Mouse (Mus musculus): ENCODE measurements around the gene Ipmk. TPM values are rescaled to one million over a fixed set of nuclear protein-coding genes. Genes with fewer than 3 reads are reported as not detected.

Gene Ipmk
- 10 to 100 TPM; 15.0 to 16.7 TPM for total RNA-seq (2021)
- long read RNA-seq, experiment 1, full-length matches to known transcripts, result 15 of 18 reads
- long read RNA-seq, experiment 1, partial matches to known transcripts, result 0 of 18 reads
- long read RNA-seq, experiment 1, other reads (novel, unspliced or antisense), result 3 of 18 reads
- long read RNA-seq, experiment 2, result 0 reads

DNA sequence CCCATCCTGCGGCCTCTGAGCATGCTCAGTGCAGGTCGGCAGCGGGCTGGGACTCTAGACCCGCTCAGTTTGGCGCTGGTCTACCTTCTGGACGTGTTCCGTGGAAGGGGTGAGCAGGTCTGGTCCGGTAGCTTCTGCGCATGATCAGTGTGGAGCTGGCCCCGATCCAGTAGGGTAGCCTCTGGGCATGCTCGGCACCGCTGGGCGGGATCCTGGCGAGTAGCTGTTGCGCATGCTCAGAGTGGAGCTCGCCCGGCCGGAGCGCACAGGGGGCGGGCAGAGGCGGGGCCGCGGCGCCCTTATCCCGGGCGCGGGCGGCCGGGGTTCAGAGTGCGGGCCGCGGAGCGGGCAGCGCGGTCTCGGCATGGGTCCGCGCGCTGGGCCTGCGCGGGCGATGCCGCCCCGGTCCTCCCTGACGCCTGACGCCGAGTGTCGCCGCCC, at the start of gene Ipmk:
Gene Ipmk (plus strand): TSS at position 255 of the 441 bp plus-strand sequence.
- peak; percentile 99 to 100 for DNase-seq

DNA sequence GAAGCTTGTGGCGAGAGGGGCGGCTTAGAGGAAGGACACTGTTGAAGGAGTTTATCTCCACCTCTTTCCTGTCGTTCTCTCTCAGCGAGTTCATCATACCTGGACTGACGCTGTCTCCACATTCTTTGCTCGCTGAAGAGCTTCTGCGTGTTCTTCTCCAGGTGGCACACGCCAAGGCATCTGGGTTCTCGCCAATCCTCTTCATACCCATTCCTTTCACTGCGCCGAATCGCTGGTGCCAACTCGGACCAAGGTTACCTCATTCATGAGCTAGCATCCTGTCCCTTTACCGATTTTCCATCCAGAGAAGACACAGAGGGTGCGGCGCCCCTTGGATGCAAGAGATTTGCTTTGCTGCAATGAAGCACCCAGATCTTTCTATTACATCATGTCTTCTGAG, 47.4 kb upstream of the Ipmk start:
- no peak for DNase-seq

DNA sequence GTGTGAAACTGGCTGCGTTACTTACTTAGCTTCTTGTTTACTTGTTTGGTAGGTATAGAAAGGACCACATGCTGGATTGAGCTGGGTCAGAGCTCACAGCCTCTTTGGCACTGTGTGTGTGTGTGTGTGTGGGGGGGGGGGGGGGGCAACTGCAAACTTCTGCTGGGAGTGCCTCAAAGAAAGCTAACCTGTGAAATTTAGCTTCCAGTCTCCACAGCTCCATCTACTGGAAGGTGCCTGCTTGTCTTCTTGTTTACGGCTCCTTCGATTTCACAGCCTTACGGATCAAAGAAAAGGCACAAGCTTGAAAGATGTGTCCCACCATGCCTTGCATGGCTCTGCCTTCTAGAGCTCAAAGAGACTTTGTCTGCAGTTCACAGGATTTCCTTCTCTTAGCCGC, 45.1 kb upstream of the Ipmk start:
- DNase-seq, result peak in 1 of 2 experiments; percentile 23

DNA sequence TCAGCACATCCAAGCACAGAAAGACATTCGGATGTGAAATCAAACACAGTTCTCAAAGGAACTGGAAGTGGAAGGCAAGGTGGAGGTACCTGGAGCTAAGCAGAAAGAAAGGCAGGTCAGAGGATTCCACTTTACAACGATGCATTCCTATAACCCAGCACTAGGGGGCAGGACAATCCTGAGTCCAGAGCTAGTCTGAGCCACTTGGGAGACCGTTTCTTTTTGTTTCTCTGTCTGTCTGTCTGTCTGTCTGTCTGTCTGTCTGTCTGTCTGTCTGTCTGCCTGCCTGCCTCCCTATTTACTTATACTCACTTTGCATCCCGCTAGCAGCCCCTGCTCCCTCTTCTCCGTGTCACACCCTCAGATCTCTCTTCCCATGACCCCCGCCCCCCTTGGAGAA, 41.4 kb upstream of the Ipmk start:
- peak in 1 of 2 experiments; percentile 50 for DNase-seq

DNA sequence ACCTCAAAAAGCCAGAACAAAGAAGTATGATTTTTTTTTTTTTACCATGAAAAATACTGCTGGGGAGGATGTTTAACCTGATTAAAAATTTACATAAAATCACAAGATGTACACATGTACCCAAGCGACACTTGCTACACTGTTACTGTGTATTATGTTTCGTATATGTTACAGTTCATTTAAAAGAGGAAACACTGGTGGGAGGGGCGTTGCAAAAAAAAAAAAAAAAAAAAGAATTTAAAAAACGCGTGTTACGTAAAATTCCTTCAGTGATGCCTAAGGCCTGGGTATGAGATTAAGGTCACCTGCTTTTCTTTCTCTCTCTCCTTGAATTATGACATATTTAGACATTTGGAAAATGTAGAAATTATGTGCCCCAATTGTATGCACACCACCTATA, 40.8 kb upstream of the Ipmk start:
- DNase-seq, result no peak

DNA sequence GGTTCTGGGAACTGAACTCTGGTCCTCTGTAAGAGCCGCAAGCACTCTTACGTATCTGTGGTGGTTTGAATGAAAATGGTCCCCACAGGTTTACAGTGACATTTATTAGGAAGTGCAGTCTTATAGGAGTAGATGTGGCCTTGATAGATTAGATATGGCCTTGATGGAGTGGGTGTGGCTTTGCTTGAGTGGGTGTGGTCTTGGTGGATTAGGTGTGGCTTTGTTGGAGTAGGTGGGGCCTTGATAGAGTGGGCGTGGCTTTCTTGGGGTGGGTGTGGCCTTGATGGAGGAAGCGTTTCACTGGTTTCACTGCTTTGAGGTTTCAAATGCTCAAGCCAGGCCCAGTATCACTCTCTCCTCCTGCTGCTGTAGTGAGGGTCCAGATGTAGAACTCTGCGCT, 39.4 kb upstream of the Ipmk start:
- DNase-seq, result no peak

DNA sequence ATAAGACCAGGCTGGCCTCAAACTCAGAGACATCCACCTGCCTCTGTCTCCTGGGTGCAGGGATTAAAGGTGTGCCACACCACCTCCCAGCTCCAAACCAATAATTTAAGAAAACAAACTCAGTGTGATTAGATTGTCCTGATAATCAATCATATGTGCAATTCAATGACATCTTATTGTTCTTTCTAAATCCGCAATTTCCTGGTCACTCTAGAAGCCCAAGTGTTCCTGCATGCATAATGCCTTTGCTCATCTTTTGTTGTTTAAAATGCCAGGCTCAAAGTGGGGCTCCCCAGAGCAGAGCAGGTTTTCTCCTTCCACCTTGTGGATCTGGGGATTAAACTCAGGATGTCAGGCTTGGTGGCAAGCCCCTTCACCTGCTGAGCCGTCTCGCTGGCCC, 37.3 kb upstream of the Ipmk start:
- no peak for DNase-seq

DNA sequence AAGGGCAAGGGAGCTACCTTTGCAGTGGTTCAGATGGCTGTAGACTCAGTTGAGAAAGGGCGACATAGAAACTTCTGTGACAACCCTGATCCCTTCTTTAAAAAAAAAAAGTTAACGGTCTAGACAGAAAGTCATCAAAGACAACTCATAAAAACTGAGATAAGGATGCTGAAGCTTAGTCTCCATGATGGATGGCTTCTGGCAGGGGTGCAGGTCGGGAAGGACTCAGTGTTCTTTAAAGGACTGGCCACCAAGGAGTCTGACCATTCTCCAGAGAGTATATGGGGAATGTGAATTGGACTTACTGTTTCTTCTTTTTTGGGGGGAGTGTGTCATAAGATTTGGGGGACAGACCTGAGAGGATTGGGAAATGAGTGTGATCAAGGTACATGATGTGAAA, 33.0 kb upstream of the Ipmk start:
- no peak for DNase-seq

DNA sequence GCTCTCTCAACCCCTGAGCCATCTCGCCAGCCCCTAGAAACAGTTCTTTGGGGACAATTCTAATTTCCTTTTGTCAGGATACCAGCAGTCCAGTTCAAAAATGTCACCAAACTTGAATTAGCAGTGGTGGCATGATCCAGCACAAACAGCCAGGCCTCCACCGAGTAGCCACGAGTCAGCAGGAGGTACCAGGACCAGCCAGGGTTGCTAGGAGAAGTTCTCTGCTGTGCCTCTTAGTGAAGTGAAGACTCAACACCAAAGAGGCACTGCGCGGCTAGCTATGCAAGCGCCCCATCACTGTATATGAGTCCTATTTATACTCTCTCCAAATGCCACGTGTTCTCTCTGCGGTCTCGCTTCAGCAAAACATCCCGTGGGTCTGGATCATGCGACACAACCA, 31.5 kb upstream of the Ipmk start:
- no peak for DNase-seq

DNA sequence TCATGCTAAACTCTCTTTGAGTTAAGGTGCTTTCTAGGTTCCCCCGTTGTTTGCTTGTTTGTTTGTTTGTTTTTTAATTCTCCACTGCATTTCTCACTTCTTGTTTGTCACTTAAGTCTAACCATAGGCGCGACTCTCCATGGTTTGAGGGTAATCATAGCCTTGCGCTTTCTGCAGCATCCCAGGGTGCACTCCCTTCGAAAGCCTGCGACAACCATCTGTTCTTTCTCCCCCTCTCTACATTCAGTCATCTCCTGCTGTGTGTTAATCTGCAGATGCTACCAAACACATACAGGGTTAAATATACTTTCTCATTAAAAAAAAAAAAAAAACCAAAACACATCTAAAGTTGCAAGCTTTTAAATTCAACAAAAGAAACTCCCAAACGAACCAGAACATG, 31.1 kb upstream of the Ipmk start:
- DNase-seq, result no peak

DNA sequence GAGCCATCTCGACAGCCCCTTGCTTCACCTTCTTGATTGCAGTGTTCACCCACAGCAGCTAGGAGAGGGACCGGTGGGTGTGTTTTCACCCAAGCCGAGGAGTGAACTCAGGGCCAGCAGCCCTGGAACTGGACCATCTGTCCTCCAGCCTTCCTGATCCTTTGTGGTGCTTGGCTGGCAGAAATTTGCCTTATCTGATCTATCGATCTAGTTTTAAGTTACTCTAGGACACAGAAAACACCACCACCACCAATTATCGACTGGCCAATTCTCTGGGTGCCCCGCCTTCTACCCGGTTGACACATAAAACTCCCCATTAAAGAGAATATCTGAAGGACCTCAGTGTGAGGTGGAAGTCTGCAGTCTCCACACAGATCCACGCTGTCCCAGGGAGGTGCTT, 23.9 kb upstream of the Ipmk start:
- no peak for DNase-seq

DNA sequence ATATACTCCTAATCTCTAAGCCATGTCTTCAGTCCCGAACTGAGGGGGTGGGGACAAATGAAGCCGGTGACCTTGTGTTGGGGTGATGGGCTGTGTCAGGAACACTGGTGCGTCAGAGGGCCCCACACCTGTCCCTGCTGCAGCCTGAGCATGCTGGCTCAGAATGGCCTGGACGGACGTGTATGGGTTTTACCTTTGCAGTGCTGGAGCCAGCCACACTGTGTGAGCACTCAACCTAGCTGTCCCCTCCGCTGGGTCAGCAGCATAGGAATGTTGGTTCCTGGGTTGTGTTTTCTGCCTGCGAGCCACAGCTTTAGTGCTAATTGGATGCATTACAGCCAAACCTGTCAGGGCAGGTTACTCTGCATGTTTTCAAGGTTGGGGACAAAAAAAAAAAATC, 21.4 kb upstream of the Ipmk start:
- DNase-seq, result no peak

DNA sequence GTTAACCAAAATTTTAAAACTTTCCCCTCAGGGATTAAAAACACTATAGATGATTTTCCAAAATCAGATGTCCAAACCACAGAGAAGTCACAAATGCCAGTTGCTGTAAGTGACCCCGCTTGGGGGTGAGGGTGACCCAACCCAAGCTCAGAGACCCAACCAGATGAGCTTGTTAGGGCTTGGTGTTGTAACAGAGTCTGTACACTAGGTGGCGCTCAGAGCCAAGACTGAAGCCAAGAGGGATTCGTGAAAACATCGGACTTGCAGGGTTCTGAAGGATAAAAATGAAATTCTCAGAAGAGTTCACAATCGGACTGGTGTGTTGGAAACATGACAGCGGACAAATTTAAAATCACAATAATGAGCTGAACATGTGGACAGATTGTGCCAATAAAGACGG, 20.8 kb upstream of the Ipmk start:
- DNase-seq, result peak; percentile 61 to 89

DNA sequence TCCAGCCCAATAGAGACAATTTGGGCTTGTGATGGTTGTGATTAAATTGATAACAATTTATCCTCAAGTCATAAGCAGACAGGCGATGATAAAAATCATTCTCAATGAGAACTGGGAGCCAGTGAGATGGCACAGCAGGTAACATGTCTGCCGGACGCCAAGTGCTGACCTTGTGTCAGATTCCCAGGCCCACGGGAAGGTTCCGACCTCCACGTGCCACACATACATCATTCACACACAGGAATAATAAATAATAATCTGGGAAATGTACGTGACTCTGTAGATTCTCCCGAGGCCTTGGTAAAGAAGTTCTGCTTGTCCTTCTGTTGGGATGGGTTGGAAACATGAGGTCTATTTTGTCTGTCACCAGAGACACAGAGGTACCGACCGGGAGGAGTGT, 20.2 kb upstream of the Ipmk start:
- DNase-seq, result no peak

DNA sequence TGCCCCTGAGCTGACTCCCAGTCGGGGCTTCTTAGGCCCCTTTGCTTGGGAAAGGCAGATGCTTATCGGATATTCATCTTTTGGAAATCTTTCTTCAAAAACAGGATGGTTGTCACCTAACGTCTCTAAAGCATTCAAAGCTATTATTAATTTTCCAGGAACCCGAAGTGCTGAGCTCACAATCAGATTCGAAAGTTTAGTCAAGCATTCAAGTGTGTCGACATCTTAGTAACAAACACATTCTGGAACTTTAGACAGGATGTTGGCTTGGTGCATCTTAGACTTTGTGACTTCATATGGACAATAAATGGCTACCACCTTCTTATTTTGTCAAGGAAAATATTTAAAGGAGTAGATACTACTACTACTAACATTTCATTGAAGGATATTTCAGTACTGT, 19.2 kb upstream of the Ipmk start:
- no peak for DNase-seq

DNA sequence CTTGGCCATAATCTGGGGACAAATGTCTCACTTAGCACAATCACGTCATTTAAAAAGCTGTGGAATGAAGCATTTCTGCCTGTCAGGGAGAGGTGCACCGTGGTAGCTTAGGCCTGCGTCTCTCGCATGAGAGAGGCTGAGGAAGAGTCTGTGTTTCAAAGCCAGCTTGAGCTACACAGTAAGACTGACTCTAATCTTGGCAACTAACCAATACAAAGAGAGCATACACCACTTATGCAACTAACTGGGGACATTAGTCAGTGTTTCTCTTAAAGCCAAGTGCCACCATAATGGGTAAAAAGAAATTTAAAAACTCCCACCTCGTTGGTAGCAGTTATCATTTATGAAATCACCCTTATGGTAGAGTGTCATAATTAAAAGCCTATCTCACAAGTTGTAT, 18.7 kb upstream of the Ipmk start:
- no peak for DNase-seq

DNA sequence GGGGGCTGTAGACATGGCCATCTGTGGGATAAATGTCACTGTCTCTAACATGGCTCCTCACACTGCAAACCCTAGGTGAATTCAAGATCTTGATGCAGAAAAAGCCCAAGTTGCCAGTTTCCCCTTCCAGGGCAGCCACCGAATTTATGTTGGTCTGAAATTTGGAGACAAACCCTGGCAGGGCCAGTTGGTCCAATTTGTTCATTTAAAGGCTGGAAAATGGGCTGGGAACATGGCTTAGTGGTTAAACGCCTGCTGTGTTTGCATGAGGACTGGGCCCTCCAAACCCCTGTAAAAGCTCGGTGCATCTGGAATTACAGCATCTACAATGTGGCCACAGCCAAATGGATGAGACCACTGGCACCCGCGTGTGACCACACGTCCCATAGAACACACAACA, 18.3 kb upstream of the Ipmk start:
- no peak for DNase-seq

DNA sequence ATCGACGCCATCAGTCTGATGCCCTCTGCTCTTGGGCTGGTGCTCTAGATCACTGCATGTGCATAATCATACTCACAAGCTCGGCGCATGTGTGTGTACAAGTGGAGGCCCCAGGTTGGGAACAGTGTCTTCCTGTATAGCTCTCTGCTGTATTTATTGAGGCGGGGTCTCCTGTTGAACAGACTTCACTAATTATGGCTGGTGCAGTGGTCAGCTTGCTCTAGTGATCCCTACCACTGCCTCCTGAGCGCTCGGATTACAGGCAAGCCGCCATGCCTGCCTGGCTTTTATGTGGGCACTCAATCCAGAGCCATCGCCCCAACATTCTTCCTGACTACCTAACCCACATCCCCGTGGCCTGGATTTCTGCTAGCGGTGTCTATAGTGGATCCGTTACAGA, 17.5 kb upstream of the Ipmk start:
- no peak for DNase-seq

DNA sequence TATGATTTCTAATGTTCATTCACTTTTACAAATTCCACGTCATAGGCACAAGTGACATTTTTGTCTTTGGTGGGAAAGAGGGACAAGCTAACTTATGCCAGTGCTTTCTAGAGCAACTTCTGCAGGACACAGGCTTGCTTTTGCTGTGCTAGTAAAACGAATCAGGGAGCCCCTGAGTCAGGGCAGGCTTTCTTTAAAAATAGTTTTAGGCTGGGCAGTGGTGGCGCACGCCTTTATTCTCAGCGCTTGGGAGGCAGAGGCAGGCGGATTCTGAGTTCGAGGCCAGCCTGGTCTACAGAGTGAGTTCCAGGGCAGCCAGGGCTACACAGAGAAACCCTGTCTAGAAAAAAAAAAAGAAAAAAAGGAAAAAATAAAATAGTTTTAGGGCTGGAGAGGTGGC, 15.7 kb upstream of the Ipmk start:
- no peak for DNase-seq

DNA sequence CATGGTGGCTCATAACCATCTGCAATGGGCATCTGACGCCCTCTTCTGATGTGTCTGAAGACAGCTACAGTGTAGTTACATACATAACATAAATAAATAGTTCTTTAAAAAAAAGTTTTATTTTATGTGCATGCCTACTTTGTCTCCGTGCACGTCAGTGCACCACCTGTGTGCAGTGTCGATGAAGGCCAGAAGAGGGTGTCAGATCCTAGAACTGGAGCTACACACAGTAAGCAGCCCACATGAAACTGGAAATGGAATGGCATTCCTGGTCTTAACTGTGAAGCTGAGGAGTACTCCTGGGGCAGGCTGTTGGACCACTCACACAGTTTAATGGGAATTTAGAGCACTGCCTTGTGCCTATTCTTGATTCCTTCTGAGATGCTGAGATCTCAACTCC, 15.2 kb upstream of the Ipmk start:
- DNase-seq, result no peak

DNA sequence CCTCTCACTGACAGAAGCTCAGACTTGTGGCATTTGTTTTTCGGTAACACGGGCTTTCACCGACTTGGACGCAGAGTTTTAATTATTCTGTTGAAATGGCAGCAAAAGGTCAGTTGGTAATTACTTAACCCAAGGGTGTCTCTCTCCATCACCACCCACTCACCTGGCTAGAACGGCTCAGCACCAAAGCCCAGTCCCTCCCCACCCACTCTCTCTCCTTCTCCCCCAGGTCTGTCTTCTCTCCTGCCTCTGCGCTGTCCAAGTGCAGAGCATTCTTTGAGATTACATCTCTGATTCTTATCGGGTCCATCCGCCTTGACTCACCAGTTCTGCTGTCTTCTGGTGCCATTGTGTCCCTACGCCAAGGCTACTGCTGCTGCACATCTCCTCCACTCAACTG, 14.7 kb upstream of the Ipmk start:
- no peak for DNase-seq

DNA sequence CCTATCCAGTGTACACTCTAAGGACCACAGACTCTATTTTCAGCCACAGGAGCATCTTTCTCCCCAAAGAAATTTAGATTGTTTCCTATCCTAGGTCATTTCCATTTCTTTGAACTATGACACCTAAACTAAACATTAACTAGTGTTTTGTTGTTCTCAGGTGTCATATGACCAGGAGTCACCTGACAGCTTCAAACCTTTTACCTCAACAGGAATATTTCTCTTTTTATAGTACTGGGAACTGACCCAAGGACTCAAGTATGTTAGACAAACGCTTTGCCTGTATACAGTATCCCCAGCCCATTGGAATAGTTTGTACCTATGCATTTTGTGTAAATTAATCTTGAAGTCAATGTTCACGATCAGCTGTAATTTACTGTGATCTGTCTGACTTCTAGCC, 9.8 kb upstream of the Ipmk start:
- no peak for DNase-seq

DNA sequence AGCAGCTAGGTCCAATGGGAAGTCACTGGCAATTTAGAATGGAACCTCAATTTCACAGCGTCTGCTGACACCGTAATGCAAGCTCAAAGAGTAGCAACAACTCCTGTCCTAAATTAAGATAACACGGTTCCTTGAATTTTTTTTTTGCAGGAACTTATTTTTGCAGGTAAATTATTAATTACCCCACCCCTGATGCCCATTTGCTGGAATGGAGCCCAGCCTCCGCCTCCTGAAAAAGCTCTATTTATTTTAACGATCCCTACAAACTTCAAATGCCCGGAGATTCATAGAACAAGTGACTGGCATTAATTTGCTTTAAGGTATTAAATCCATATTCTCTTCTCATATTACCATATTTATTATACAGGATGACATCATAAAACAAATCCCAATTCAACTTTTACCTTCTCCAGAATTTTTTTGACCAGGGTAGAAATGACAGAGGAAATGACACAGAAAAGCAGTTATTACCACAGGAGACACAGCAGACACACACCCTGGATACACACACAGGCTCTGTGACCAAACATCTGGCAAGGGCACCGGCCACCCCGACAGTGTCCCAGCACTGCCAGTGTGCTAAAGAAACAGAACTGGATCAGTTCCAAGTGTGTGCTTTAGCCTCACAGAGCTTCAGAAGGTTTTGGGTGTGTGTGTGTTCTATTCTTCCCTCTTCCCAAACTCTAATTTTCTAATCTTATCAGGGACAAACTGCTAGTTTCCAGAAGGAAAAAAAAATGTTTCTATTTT, 9.2 kb upstream of the Ipmk start:
- peak; percentile 38 to 53 for DNase-seq

DNA sequence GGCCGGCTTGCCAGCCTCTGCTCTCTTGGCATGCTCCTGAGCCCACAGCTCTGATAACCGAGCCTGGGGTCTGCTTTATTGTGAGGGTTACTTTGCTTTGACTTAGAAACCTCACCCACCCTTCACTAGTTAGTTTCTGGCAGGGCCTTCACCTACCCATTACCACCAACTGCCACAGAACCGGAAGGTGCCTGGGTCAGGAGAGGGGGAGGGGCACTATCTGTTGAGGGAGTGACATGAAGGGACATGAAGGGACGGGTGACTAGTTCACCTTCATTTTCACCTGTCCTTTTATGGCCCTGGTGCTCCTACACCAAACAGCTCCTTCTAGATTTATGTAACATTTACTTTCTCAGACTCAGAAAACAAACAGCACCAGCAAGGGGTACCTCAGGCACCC, 8.1 kb upstream of the Ipmk start:
- DNase-seq, result no peak

DNA sequence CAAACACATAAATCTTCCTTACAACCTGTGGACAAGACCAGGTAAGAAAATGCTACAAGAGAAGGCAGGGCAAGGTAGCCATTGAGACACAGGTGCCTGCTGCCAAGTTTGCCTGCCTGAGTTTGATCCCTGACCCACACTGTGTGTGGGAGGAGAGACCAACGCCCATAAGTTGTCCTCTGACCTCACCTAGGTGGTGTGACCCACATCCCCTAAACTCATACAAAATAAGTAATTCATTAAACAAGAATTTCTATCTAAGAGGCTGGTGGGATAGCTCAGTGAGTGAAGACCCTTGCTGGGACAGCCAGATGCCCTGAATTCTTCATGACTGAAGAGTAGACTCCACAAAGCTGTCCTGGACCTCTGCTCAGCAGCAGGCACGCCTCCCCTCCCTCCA, 7.4 kb upstream of the Ipmk start:
- DNase-seq, result no peak

Data from heart, adult 18-20 months (tissue).